Mouse (Mus musculus) cerebellum, adult 18-20 months (tissue): ENCODE results near the gene Atp6v0d1.

Experiments used
- DNase-seq, 2 experiments: peaks; one replicate each; pipeline ENCODE4 v3.0.0; 2021

The Atp6v0d1 gene

GRCm38 (mm10) chr8:105496439-105497180 lies 69.2 kb downstream of the Atp6v0d1 start, which contains the start of gene Zdhhc1:
TSS of gene Zdhhc1 (minus strand) at chr8:105496902.
- DNase-seq, result peak; percentile 91 to 97

GRCm38 (mm10) chr8:105495350-105496302 lies 70.2 kb downstream of the Atp6v0d1 start:
- no peak for DNase-seq

GRCm38 (mm10) chr8:105494566-105494965 lies 71.3 kb downstream of the Atp6v0d1 start:
- DNase-seq, result no peak

GRCm38 (mm10) chr8:105493495-105493894 lies 72.4 kb downstream of the Atp6v0d1 start:
- no peak for DNase-seq

GRCm38 (mm10) chr8:105489281-105489680 lies 76.6 kb downstream of the Atp6v0d1 start:
- DNase-seq, result no peak

GRCm38 (mm10) chr8:105488082-105488481 lies 77.8 kb downstream of the Atp6v0d1 start:
- DNase-seq, result no peak

GRCm38 (mm10) chr8:105484392-105484791 lies 81.5 kb downstream of the Atp6v0d1 start:
- peak in 1 of 2 experiments; percentile 25 for DNase-seq

GRCm38 (mm10) chr8:105484030-105484368 lies 81.8 kb downstream of the Atp6v0d1 start:
- DNase-seq, result no peak

GRCm38 (mm10) chr8:105483212-105484029 lies 82.4 kb downstream of the Atp6v0d1 start:
- peak; percentile 46 to 54 for DNase-seq

- DNase-seq, result no peak
Observed at GRCm38 (mm10) chr8:105482123-105482522, 83.7 kb downstream of the Atp6v0d1 start.

GRCm38 (mm10) chr8:105481453-105481852 lies 84.4 kb downstream of the Atp6v0d1 start:
- DNase-seq, result peak; percentile 30 to 51

GRCm38 (mm10) chr8:105481013-105481412 lies 84.8 kb downstream of the Atp6v0d1 start:
- no peak for DNase-seq

- no peak for DNase-seq
Observed at GRCm38 (mm10) chr8:105477792-105478191, 88.1 kb downstream of the Atp6v0d1 start.

GRCm38 (mm10) chr8:105476628-105477413 lies 89.0 kb downstream of the Atp6v0d1 start:
- peak; percentile 82 to 84 for DNase-seq

- DNase-seq, result no peak
Observed at GRCm38 (mm10) chr8:105476161-105476560, 89.7 kb downstream of the Atp6v0d1 start.

GRCm38 (mm10) chr8:105475742-105476141 lies 90.1 kb downstream of the Atp6v0d1 start:
- DNase-seq, result no peak

GRCm38 (mm10) chr8:105475254-105475653 lies 90.6 kb downstream of the Atp6v0d1 start:
- DNase-seq, result no peak

- DNase-seq, result no peak
Observed at GRCm38 (mm10) chr8:105474680-105475079, 91.2 kb downstream of the Atp6v0d1 start.
